Mouse (Mus musculus): ENCODE data around the gene Olfr780.
"Not testable (repeated sequence)": the region's sequence is repeated elsewhere in the genome, so short reads cannot be mapped to it uniquely, and the experiment has no call there.

The Olfr780 gene

DNA sequence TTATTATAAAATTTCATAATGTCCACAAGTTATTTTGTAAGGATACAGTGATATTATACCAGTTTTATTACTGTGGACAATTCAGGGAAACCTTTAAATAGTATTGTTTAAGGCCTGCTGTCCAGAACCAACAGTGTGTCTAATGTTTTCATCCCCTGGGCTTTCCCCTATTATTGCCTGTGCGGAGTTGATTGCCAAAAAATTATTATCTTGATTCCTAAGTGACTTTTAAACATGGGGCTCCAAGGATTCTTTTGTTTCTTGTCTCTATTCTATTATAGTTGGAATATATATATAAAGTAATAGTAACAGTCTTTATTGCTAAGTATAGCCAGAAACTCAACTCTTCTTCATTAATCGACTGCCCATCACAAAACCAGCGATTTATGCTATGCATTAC lies at the start of gene Olfr780:
Gene Olfr780, plus strand, starts transcription at position 301 of the 400 bp plus-strand sequence.
- no peak for DNase-seq (ENCODE audit: low spot score)

- no peak for DNase-seq (ENCODE audit: low spot score)
Observed at GRCm38 (mm10) chr10:129271081-129271535, 46.8 kb upstream of the Olfr780 start, which contains the start of gene Olfr777. Gene Olfr777, minus strand, starts transcription at chr10:129271485.

GRCm38 (mm10) chr10:129312973-129313372 lies 4.9 kb upstream of the Olfr780 start:
- not testable (repeated sequence) for DNase-seq (ENCODE audit: low spot score)

DNA sequence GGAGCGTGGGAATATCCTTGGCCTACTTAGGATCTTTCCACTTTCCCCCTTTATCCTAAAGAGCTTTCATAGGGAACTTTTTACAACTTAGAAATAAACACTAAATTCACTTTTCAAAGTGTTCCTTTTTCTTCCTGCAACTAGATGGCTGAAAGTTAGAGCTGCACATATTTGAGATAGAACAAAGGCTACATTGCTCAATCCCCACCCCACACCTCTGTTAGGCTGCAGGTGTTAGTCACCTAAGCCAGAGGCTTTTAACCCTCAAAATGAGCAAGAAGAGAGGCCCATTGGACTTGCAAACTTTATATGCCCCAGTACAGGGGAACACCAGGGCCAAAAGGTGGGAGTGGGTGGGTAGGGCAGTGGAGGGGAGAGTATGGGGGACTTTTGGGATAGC lies 4.4 kb upstream of the Olfr780 start:
- not testable (repeated sequence) for DNase-seq (ENCODE audit: low spot score)

- DNase-seq (ENCODE audit: low spot score): no peak
Observed at GRCm38 (mm10) chr10:129328554-129328953, 10.6 kb downstream of the Olfr780 start, which contains the start of gene Olfr781. Gene Olfr781, plus strand, starts transcription at chr10:129328854.

DNA sequence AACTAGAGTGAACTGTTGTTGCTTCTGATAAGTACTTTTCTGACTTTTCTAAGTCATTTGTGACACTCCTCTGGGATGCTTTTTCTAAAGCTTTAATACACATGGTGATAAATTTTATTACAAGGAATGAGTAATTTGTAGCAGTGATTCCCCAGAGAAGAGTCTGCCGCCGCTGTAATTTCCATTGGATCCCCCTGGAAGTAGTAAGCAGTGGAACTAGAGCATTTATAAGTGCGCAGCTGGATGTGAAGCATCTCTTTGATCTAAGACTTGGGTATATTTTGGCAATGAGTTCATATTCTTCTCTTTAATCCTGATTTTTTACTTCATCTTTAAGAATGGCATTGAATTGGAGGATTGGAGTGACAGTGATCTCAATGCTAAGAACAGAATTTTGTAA lies 30.6 kb downstream of the Olfr780 start, which contains the start of gene Olfr782:
Gene Olfr782, plus strand, starts transcription at position 301 of the 400 bp plus-strand sequence.
- DNase-seq (ENCODE audit: low spot score): no peak

DNA sequence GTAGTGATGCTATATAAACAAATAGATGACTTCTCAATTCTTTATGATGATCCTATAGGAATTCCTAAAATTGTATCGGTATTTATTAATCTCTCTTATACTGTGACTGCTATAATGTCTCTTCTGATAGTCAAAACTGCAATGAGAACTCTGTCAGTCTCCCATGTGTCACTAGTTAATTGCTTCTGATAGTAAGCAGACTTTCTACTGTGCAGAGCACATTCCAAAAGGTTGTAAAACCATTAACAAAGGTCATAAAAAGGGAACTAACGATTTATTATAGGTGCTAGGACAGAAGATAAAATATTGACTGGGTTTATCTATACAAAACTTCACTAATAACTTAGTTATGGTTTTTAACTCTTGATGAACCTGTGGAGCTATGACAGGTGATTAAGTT lies 34.6 kb downstream of the Olfr780 start:
- not testable (repeated sequence) for DNase-seq (ENCODE audit: low spot score)

DNA sequence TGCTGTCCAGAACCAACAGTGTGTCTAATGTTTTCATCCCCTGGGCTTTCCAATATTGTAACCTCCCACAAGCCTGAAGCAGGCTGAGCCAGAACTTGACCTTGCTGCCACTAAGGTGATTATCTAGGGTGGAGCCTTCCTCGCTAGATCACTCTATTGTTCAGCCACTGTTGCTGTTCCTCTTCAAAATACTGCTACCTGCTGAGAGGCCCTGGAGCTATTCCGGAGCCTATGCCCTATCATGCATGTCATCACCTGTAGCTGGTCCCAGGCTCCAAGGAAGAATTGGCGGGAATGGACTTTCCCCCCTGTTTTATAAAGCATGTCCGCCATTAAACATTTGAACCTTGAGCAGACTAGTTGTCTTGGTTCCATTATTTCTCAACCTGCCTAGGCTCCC lies 38.6 kb downstream of the Olfr780 start:
- DNase-seq (ENCODE audit: low spot score): not testable (repeated sequence)

- DNase-seq (ENCODE audit: low spot score): no peak
Observed at GRCm38 (mm10) chr10:129357307-129357706, 39.4 kb downstream of the Olfr780 start.
